Mouse (Mus musculus) cortical plate, adult 2 months (tissue): ENCODE results near the gene Krtap3-2.

Source experiments
- CTCF ChIP-seq: fragments of 200-500 bp; IDR thresholded peaks from 2 replicates; pipeline ENCODE4 v1.5.1; 2011; ENCODE audit warnings: mild to moderate bottlenecking, control low read depth, low read length; ENCODE audit not compliant: insufficient read depth; ENCODE audit errors: extremely low read depth
- POLR2A ChIP-seq: fragments of 200-500 bp; IDR thresholded peaks from 2 replicates; pipeline ENCODE4 v1.6.1; 2011; ENCODE audit warnings: mild to moderate bottlenecking, low read length, control low read depth; ENCODE audit not compliant: insufficient read depth; ENCODE audit errors: extremely low read depth

- TF ChIP-seq CTCF, result no peak
- TF ChIP-seq POLR2A, result no peak
Measured at GRCm38 (mm10) chr11:99556753-99557152, at the start of gene Krtap3-2.
